Mouse (Mus musculus) right cerebral cortex, postnatal 4 days (tissue): ENCODE data around the gene Mrpl17.

Experiments used
- DNase-seq: peaks from one replicate; pipeline ENCODE4 v3.0.0-alpha.2; 2022

Gene Mrpl17

DNA sequence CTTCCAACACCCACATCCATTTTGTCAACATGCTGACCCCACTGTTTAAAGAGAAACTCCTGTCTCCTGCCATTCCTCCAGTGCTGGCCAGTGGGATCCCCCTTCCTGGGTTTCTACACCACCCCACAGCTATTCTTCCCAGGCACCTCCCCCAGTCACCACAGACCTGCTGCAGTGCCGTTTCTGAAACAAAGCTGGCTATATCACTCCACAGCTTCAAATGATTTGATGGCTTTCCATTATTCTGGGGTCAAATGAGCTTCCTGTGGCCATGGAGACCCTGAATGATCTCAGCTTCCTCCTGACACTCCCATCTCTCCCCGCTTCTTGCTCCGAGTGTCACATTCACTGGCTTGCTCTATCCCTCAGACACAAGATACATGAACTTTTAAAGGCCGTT lies 26.3 kb downstream of the Mrpl17 start:
- DNase-seq: no peak

DNA sequence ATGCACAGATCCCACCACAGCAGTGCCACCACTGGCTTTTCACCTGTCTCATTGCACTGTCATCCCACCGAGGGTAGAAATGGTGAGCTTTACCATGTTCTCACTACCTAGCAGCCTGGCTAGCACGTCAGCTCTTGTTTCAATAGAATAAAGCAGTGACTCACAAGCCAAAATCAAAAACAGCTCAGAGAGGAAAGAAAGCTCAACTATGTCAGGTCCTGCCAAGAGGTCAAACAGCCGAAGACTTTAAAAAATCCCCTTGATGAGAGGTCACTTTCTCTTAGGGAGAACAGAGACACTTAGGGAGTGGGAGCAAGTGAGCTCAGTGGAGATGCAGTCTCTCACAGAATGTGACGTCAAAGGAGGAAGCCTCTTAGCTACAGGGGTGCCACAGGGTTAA lies 27.0 kb downstream of the Mrpl17 start:
- no peak for DNase-seq

DNA sequence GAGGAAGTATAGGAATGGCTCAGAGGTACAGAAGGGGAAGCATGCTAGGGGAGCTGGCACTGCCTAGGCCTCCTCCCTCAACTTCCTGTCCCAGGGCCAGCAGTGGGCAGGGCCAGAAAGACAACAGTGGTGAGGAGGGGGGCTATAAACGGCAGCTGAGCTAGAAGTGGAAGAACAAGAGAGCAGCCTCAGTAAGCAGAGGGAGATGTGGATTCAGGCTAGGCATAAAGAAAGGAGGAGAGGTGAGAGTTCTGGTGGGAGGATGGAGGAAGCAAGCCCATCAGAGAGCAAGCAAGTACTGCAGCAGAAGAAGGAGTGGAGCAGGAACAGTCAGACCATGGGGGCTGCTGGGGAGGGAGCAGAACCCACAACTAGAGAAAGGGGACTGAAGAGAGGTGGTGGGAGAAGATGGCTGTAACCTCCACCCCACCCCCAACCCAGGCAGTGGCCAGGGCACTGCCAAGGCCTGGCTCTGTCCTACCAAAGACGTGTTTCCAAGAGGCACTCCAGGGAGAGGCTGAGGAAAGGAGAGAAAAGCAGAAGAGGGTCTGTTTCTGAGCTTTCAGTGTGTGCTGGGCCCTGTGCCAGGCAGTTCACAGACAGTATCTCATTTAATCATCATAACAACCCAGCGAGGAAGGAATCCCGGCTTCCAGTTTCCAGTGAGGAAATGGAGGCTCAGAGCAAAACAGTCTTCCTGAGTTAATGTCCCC lies 32.2 kb downstream of the Mrpl17 start:
- DNase-seq: no peak

DNA sequence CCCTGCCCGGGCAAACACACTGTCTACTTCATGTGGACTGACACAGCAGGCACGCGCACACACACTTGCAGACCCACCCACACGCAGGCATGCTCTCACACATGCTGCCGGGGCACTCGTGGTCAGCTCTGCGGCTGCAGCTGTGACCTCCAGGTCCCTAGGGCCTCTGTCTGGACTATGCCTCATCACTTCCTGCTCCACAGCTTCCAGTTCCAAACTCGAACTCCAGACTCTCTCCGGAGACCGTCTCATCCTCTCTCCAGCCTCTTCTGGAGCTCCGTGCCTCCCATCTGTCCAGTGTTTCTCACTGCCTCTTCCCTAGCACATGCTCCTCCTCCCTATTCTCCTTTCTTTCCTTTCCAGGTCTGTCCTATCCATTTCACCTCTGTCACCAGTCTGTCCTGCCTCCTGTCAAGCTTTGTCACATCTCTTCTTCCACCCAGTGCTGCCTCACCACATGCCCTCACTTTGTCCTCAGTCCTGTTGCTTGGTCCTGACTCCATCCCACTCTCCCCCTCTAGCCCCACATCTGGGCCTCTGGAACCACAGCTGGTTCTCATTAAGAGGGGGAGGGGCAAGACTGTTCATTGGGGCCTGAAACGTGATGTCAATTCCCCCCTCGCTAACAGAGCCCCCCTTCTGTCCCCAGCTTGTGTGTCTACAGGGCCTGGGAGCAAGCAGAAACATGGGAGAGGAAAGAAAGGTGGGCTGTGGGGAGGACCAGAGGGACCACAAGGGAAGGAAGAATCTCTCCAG lies 32.9 kb downstream of the Mrpl17 start:
- no peak for DNase-seq

DNA sequence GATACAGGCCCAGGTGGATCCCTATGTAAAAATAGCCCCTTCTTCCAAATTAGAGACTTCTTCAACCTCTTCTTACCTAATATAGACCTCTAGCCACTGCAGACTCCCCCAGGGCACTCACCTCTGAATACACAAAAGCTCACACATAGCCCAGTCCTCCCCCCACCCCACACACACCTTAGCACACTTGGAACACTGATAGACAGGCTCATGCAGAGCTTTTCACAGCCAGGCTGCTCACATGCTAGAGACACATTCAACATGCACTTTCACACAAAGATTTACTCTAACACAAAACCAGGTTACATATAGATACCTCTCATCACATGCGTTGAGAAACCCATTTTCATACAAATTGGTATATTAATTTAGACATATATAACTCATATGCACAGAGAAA lies 33.6 kb downstream of the Mrpl17 start:
- no peak for DNase-seq

DNA sequence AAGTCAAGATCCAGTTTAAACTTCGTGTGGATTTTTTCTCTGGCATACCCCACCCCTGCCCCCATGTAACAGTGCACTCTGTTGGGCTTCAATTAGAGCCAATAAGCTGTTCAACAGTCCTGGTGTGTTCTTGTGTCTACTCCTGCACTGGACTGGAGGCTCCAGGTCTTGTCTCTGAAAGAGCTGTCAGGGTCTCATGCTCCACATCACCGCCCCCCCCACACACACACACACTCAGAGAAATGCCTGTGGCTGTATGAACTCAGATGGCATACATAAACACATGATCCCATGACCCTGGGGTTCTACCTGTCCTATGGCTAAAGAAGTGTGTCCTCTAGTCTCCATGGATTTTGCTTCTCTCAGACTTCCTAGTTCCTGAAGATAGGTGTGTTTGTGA lies 34.9 kb downstream of the Mrpl17 start:
- DNase-seq: no peak

DNA sequence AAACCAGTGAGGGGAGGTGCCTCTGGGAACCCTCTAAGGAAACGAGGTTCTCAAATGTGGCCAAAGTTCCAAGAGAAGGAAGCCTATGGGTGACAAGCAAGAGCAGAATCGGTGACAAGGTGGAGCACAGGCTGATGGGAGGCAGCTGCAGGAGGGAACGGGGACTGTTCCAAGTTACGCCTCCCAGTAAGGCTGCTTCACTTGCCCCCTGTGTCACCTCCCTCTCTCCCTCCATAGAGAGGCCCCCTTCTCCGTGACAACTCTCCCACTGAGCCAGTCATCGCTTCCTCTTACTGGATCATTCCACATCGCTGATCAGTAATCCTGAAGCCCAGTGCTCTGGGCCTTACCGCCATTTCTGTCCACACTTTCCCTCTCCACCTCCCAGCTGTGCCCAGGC lies 36.2 kb downstream of the Mrpl17 start:
- no peak for DNase-seq

DNA sequence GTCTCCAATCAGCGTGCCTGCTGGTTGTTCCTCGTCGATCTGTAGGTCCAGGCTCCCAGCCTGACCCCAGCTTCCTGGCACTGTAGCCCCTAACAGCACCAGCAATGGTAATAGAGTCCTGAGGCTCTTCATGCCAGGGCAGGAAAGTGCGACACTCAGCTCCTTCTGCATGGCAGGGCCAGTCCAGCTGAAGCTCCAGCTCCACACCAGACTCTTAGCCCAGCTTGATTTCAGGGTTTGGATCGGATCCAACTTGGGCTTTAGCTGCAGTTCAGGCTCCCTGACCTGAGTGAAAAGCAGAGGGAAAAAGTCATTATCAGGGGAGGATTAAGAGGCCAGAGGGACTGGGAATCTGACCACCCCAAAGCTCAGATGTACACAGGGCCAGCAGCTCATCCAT lies 37.9 kb downstream of the Mrpl17 start:
- DNase-seq: no peak

DNA sequence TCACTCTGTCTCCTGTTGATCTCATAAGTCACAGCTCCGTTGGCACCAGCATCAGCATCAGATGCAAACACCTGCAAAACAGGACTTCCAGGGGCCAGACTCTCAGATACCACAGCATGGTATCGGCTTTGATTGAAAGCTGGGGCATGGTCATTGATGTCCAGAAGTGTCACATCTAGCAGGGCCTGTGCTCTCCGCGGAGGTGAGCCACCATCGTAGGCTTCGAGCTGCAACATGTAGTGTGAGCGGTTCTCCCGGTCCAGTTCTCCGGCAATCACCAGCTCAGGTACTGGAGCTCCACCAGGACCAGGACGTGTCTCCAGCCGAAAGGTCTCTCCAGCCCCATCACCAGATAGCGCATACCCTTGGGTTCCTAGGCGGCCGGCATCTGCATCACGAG lies 38.6 kb downstream of the Mrpl17 start:
- DNase-seq: no peak

DNA sequence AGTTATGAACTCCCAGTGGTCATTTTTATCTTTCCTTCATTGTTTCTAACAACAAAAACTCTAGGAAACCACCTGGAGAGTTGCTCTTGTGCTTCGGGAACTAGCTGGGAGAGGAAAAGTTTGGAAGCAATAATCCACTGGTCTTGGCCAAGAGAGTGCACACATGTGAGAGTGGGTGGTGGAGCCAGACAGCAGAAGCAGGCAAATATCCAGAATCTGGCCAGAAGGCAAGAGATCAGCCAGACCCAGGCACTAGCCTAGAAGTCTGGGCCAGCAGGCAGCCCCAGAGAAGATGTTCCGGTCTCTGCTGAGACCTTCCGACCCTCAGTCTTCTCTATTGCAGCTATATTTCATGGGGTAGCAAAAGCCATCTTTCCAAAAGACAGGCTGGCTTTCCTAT lies 40.9 kb downstream of the Mrpl17 start:
- DNase-seq: no peak

DNA sequence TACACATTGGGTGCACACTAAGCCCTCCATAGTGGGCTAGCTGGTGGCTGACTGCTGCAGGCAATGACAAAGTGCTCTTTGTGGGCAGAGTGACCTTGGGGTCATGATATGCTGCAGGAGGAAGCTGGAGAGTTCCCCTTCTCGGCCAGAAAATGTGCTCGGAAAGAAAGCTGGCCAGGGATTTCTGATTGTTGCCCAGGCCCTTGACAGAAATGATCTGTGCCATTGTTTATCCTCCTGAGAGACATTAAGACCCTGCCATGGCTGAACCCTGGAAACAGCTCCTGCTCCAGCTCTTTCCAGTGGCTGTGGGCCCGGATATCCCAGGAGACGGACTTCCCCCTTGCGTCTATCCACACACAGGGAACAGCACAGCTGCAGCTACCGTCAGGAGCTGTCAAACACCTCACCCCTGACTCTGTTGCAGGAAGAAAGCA lies 43.2 kb downstream of the Mrpl17 start:
- no peak for DNase-seq

DNA sequence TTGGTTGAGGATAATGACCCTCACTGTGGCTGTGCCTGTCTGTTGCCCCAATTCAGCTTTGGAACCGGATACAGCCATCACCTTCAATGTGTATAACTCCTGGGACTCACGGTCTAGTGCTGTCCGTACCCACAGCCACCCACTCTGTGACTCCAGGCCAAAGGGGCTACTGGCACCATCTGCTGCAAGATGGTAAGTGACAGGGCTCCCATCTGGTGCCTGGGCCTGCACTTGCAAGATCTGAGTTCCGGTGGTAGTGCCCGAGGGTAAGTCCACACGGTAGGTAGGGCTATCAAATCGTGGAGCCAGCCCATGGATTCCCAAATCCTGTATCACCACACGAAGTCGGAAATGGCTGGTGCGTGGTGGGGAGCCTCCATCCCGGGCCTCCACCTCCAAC lies 46.6 kb downstream of the Mrpl17 start:
- no peak for DNase-seq

DNA sequence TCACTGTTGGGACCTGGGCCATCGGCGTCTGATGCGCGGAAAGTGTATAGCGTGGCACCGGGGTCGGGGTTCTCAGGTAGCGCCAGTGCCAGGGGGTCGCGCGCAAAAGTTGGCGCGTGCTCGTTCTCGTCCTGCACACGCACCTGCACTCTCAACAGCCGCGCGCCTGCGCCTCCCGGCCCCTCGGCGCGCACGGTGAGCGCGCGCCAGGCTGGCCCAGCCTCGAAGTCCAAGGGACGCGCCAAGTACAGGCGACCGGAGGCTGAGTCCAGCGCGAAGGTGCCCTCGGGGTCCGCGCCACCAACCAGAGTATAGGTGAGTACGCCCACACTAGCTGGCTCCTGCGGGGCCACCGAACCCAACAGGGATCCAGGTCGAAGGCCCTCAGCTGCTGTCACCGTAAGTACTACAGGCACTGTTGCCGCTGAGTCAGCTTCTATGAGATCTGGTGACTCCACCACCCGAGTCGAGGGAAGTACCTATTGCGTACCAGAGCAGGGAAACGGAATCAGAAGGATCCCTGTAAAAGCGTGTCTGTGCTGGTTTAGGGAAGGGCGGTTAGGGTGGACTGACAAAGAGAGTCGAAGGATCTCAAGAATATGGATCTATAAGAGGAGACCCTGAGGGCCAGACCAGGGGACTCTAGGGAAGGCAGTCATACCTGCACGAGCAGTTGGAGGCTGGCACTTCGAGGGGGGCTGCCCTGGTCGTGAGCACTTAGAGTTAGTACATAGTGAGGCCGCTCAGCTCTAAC lies 48.2 kb downstream of the Mrpl17 start:
- no peak for DNase-seq

DNA sequence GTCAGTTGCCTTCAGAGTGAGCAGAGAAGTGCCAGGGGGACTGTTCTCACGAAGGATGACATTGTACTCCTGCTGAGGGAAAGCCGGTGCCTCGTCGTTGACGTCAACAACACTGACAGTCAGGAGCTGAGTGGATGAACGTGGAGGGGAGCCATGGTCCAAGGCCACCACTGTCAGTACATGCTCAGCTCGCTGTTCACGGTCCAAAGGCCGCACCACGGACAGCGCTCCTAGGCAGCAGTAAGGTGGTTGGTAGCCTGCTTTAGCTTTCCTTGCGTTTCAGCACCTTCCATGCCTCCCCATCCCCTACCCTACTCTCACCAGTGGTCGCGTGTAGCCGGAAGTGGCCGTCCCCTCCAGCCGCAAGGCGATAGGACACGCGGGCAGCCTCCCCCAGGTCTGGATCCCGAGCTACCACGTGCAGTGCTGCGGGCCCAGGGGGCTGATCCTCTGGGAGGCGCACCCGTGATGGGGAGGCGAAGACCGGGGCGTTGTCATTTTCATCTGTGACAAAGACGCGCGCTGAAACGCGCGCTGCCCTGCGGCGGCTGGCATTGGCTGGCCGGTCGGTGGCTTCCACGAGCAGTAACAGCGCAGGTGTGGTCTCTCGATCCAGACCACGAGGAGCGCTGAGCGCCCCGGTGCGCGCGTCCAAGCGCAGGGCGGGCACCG lies 49.0 kb downstream of the Mrpl17 start:
- DNase-seq: no peak

DNA sequence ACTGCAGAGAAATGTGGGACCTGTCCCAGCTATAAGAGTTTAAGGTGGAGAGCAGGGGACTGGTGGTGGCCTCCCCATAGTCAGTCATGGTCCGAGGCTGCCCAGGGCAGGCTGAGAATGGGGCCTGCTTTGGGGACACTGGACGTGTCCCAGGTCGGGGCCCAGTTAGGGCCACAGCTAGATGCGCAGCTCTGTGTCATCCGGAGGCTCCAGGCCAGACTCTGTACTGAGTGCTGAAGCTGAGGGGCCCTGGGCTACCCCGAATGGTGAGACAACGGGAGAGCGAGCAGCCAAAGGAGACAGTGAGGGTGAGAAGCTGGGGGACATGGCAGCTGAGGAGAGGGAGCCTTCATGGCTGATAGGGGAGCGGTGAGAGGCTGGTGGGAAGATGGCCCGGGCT lies 57.6 kb downstream of the Mrpl17 start:
- DNase-seq: no peak
